Mouse (Mus musculus): ENCODE results near the gene Akr1b10.

- TF ChIP-seq UBTF (IDR thresholded peaks at IDR 0.05; ENCODE audit: borderline replicate concordance, insufficient read depth, low read depth, low read length) (no peak), CHD1 (IDR thresholded peaks at IDR 0.05; ENCODE audit: low read depth, low read length) (no peak)
These were observed 16.7 kb downstream of the Akr1b10 start for GRCm38 (mm10) chr6:34400696-34401095.

Measured in MEL (cell line).